ENCODE assay signal across 12 mouse cellular contexts in the genomic region with DNA sequence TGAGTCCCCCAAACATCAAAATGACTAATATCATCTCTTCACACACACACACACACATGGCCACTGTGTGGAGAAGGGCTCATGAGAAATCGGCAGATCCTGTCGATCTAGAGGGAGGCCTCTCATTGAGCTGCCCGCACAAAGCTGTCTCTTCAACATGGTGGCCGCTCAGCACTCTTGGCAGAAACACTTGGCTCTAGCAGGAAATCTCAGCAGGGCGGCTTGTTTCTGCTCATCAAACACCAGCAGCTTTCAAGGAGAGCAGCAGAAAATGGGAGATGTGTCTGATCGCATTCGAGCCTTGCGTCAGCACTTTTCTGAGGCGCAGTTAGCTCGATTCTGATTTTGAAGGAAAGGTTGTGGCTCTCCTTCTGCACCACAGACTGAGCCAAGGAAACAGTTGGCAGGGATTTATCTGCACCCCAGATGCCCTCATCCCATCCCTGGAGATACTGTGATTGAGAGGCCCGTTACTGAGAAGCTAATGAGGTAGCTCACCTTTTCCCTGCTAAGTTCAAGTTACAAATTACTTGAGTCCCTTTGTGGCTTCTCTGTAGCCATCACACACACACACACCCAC.
DNase-seq lines count a peak whose midpoint lies in the region; ATAC-seq lines count a peak whose summit lies in the region.
"Had no signal": no experiment of that assay in that cellular context is flagged by ENCODE, and none has a peak within 500 bp of the region (broad histone marks: within the 10 kb centered on the region; RNA-seq: fewer than 3 reads in every experiment).

No protein-coding gene starts in this region.

- H3K9ac ChIP-seq in forebrain, embryonic 15.5 days (replicated peaks) = no peak overlapping the region
- no peak overlapping the region for H3K9ac ChIP-seq in forebrain, embryonic 12.5 days
- H3K9ac ChIP-seq in embryonic facial prominence, embryonic 14.5 days (ENCODE audit: low read depth, low read length) = no peak overlapping the region

- 0 out of 2 replicates have a peak, but pooled peaks have one; percentile 32 for ATAC-seq in forebrain, embryonic 15.5 days (replicated peaks)
- ATAC-seq in forebrain, embryonic 12.5 days (ENCODE audit: low FRiP score) = no peak
- ATAC-seq in embryonic facial prominence, embryonic 14.5 days (ENCODE audit: low read depth) = peak; percentile 42; the same call in 1 of the 2 replicates
- ATAC-seq: intestine, embryonic 16.5 days had no signal

- no peaks in the 10 kb centered on the region for H3K9me3 ChIP-seq in forebrain, embryonic 15.5 days
- no peaks in the 10 kb centered on the region for H3K9me3 ChIP-seq in forebrain, embryonic 12.5 days
- no peaks in the 10 kb centered on the region for H3K9me3 ChIP-seq in embryonic facial prominence, embryonic 14.5 days (ENCODE audit: control insufficient read depth, low read length)

- no peaks in the 10 kb centered on the region for H3K36me3 ChIP-seq in forebrain, embryonic 15.5 days
- no peaks in the 10 kb centered on the region for H3K36me3 ChIP-seq in forebrain, embryonic 12.5 days (replicated peaks)
- no peaks in the 10 kb centered on the region for H3K36me3 ChIP-seq in embryonic facial prominence, embryonic 14.5 days (ENCODE audit: control insufficient read depth, insufficient read depth, low read length)

- DNase-seq in right cerebral cortex, adult 18-20 months = peak; percentile 13
- no peak for DNase-seq in right cerebral cortex, postnatal 14 days
- DNase-seq in embryonic facial prominence, embryonic 14.5 days (ENCODE audit: low spot score) = no peak
- DNase-seq in right cerebral cortex, postnatal 4 days = peak; percentile 21
- no peak for DNase-seq in kidney, adult 9 months
- DNase-seq in heart, adult 8-10 months (ENCODE audit: low spot score) = no peak
- DNase-seq: adrenal gland, adult 2 months; gastrocnemius, postnatal 25 days had no signal

- H3K27me3 ChIP-seq in forebrain, embryonic 15.5 days = no peaks in the 10 kb centered on the region
- no peaks in the 10 kb centered on the region for H3K27me3 ChIP-seq in forebrain, embryonic 12.5 days
- no peaks in the 10 kb centered on the region for H3K27me3 ChIP-seq in embryonic facial prominence, embryonic 14.5 days (replicated peaks; ENCODE audit: control insufficient read depth, insufficient read depth, low read length)

- no peak overlapping the region for H3K4me2 ChIP-seq in forebrain, embryonic 15.5 days (replicated peaks)
- H3K4me2 ChIP-seq in forebrain, embryonic 12.5 days = no peak overlapping the region
- no peak overlapping the region for H3K4me2 ChIP-seq in embryonic facial prominence, embryonic 14.5 days (ENCODE audit: low read depth, low read length)

- H3K4me3 ChIP-seq in forebrain, embryonic 15.5 days = no peak overlapping the region
- no peak overlapping the region for H3K4me3 ChIP-seq in forebrain, embryonic 12.5 days (replicated peaks)
- no peak overlapping the region for H3K4me3 ChIP-seq in embryonic facial prominence, embryonic 14.5 days (ENCODE audit: low read depth, low read length)

- 0 out of 2 replicates have a peak overlapping the region, but pooled peaks have one; percentile 16 for H3K27ac ChIP-seq in forebrain, embryonic 15.5 days (replicated peaks)
- no peak overlapping the region for H3K27ac ChIP-seq in forebrain, embryonic 12.5 days
- no peak overlapping the region for H3K27ac ChIP-seq in embryonic facial prominence, embryonic 14.5 days (replicated peaks; ENCODE audit: low read depth, low read length)
- H3K27ac ChIP-seq: stomach, postnatal 0 days had no signal

- H3K4me1 ChIP-seq in forebrain, embryonic 15.5 days = peaks cover 9% of the 10 kb centered on the region
- H3K4me1 ChIP-seq in forebrain, embryonic 12.5 days = 0 out of 2 replicates have a peak, but pooled peaks cover 8% of the 10 kb centered on the region
- no peaks in the 10 kb centered on the region for H3K4me1 ChIP-seq in embryonic facial prominence, embryonic 14.5 days (ENCODE audit: control insufficient read depth, insufficient read depth, low read length)

- 53% methylated on average over 11 of the region's 11 CpGs for WGBS in forebrain, embryonic 15.5 days
- 86% methylated on average over 11 of the region's 11 CpGs for WGBS in forebrain, embryonic 12.5 days
- 72% methylated on average over 11 of the region's 11 CpGs for WGBS in embryonic facial prominence, embryonic 14.5 days

Comparison
In these comparisons a context has a peak if more than half of its experiments do, and no peak if none do; other contexts are left out.
1. DNase-seq: peak in right cerebral cortex, adult 18-20 months (single experiment) and right cerebral cortex, postnatal 4 days (single experiment); none in right cerebral cortex, postnatal 14 days (single experiment), embryonic facial prominence, embryonic 14.5 days (single experiment), kidney, adult 9 months (single experiment) and heart, adult 8-10 months (single experiment).